Mouse (Mus musculus): ENCODE measurements around the gene Mrpl53.

Mrpl53 gene

DNA sequence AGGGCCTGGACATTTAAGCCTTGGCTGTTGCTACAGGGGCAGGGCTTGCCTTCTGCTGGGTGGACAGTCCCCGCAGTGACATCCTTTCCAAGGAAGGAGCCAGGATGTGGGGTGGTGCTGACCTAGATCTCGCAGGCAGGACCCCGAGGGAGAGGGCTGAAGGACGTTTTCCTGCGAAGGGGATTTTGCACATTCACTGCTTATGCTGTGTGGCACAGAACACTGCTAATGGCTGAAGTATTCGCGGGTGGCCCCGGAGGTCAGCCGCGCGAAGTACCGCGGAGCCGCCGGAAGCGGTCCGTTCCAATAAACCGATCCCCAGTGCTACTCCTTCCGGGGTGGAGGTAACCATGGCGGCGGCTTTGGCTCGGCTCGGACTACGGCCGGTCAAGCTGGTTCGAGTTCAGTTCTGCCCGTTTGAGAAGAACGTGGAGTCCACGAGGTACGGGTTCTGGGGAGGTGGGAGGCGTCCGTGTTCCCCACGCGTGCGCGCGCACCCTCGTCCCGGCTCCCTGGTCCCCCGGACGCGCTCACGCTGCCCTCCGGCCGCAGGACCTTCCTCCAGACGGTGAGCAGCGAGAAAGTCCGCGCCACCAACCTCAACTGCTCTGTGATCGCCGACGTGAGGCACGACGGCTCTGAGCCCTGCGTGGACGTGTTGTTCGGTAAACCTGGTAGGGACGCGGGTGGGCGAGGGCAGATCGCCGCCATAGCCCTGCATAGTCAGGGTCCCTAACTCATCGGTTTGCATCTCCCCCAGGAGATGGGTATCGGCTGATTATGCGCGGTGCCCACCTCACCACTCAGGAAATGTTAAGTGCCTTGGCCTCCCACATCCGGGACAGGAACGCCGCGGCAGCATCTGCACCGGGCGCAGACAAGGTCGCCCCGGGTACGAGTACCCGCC, at the start of gene Mrpl53:
Gene Mrpl53, plus strand, starts transcription at position 279 of the 907 bp plus-strand sequence.
- DNase-seq (ENCODE audit: low read depth, low spot score) = no peak

GRCm38 (mm10) chr6:83065995-83066394, 42.8 kb upstream of the Mrpl53 start:
- no peak for DNase-seq (ENCODE audit: low read depth, low spot score)

DNA sequence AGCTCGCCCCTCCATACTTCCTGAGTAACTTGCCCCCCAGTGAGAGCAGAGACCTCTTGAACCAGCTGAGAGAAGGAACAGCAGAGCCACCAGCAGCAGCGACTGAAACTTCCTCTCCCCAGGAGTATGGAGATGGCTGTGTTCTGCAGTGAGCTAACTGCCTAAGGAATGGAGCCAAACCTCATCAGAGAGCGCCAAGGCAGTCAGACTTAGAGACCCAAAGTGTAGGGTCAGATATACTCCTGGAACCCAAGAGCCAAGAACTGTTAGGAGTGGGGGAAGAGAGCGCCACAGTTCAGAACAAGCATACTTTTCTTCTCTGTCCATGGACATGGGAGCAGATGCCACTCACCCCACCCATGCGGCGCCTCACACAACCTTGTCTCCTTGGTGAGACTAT, 42.4 kb upstream of the Mrpl53 start:
- DNase-seq (ENCODE audit: low read depth, low spot score) = no peak

GRCm38 (mm10) chr6:83068221-83068620, 40.6 kb upstream of the Mrpl53 start:
- no peak for DNase-seq (ENCODE audit: low read depth, low spot score)

GRCm38 (mm10) chr6:83068706-83069487, 39.9 kb upstream of the Mrpl53 start:
- no peak for DNase-seq (ENCODE audit: low read depth, low spot score)

- DNase-seq (ENCODE audit: low read depth, low spot score) = no peak
These were observed 39.2 kb upstream of the Mrpl53 start for GRCm38 (mm10) chr6:83069488-83070246.

- DNase-seq (ENCODE audit: low read depth, low spot score) = no peak
These were observed 38.8 kb upstream of the Mrpl53 start, which contains the start of gene Tlx2 for GRCm38 (mm10) chr6:83070247-83070310. TSS of gene Tlx2 (minus strand) at chr6:83070293.

DNA sequence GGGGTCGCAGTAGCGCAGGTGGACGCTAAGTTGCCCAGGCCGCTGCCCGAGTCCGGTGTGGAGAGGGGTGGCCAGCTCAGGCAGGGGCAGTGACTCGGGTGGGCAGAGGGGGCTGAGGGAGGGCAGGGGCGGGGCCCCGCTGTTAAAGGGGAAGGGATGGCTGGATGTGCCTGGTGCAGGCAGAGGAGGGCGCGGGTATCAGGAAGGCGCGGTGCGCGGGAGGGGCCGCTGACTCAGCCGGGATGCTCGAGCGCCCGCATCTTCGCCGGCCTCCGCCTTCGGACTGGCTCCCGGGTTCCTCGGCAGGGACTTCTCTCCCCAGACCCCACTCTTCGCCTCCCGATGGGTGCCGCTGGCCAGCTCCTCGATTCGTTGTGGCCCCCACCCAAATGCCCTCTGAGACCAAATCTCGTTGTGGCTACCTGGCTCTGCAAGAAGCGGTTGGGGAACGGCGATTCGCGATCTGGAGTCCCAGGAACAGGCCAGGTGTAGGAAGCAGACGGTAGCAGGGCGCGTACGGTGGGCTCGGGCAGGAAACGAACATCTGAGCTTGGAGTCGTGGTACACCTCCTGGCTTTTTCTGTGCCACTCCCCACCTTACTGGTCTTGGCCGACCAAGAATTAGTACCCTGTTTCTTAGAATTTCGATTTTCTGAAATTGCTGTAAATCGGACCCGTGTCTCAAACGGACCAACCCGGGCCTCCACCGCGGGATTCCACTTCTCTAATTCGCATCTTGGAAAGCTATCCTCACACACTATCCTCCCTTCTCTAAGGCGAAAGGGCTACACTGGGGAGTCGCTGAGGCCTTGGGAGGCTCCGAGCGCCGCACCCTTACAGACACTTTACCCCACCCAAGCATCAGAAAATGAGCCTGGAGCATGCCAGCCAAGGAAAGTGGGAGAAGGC, 38.3 kb upstream of the Mrpl53 start:
- DNase-seq (ENCODE audit: low read depth, low spot score) = no peak

- no peak for DNase-seq (ENCODE audit: low read depth, low spot score)
These were observed 37.6 kb upstream of the Mrpl53 start for GRCm38 (mm10) chr6:83071220-83071619.

GRCm38 (mm10) chr6:83074979-83075378, 33.9 kb upstream of the Mrpl53 start:
- no peak for DNase-seq (ENCODE audit: low read depth, low spot score)

DNA sequence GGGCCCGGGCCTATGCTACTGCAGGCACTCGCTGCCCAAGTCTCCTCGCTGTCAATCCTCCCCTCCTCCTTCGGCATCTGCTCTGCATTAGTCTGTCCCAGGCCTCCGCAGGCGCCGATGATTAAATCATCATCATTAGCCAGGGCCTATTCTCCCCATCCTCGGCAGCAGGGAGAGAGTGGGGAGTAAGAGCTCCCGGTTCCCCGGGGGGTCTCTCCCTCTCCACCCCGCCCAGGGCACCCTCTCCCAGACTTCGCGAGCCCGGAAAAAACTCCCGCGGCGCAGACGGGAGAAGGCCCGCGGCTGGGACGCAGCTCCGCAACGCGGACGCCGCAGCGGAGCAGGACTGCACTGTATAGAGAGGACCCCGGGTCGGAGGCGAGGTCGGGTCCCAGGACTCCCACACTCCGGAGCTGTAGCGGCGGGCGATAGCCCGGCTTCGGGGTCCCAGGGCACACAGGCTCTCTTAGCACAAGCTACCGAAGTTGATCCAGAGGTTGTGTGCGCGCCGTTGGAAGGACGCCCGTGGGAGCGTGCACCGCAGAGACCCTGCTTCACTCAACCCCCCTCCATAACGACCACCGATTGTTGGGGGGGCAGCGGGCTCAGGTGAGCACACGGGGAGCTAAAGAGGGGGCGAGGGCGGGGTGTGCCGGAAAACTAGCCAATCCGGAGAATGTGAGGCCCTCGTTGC, 31.1 kb upstream of the Mrpl53 start, which contains the start of gene Pcgf1:
Gene Pcgf1, plus strand, starts transcription at position 240 of the 694 bp plus-strand sequence.
- no peak for DNase-seq (ENCODE audit: low read depth, low spot score)

DNA sequence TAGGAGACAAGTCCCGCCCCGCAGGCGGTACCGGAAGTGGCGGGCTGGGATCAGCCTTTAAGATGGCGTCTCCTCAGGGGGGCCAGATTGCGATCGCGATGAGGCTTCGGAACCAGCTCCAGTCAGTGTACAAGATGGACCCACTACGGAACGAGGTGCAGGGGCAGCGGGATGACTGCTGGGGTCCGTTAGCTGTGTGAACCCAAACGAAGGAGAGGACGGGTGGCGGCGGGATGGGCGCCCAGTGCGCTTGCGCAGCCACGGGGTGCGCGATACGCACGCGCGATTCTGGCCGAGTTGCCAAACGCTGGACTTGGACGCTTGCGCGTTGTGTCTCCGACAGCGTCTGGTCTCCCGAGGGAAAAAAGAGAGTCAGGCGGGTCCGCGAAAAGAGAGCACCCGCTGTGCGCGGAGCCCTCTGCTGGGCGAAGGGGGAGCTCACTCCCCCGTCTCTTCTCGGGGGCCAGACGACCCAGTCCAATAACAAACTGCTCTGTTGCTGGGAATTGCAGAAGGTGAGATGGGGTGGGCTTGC, 30.4 kb upstream of the Mrpl53 start:
- DNase-seq (ENCODE audit: low read depth, low spot score) = peak; percentile 93

- no peak for DNase-seq (ENCODE audit: low read depth, low spot score)
These were observed 28.6 kb upstream of the Mrpl53 start for GRCm38 (mm10) chr6:83080210-83080609.

GRCm38 (mm10) chr6:83083497-83083896, 25.3 kb upstream of the Mrpl53 start:
- DNase-seq (ENCODE audit: low read depth, low spot score) = no peak

- DNase-seq (ENCODE audit: low read depth, low spot score) = no peak
These were observed 24.4 kb upstream of the Mrpl53 start for GRCm38 (mm10) chr6:83084477-83084876.

GRCm38 (mm10) chr6:83086121-83087035, 22.5 kb upstream of the Mrpl53 start, which contains the start of gene Lbx2:
TSS of gene Lbx2 (plus strand) at chr6:83086367.
- DNase-seq (ENCODE audit: low read depth, low spot score) = no peak

DNA sequence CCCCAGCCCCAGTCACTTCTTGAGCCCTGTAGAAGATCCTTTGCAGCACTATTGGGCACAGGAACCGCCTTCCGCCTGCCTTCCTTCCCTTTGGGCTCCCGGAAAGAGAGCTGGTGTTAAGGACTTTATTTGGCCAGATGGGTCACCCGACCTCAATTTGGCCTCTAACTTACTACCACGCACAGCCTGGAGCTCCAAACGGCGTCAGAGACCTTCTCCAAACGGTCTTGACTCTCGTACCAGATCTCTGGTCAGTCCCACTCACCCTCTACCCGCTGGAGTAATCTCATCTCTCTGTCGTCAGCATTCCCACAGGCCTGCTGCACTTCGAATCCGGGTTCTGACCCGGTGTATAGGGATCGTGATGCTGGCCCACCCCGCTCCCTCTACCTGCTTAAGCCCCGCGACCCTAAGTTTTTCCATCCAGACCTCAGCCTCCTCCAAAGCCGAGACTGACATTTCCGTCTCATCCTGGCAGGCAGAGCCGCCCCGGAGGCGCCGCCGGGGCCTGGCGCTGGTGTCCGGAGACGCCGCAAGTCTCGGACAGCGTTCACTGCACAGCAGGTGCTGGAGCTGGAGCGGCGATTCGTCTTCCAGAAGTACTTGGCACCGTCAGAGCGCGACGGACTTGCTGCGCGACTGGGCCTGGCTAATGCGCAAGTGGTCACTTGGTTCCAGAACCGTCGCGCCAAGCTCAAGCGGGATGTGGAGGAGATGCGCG, 21.5 kb upstream of the Mrpl53 start:
- no peak for DNase-seq (ENCODE audit: low read depth, low spot score)

DNA sequence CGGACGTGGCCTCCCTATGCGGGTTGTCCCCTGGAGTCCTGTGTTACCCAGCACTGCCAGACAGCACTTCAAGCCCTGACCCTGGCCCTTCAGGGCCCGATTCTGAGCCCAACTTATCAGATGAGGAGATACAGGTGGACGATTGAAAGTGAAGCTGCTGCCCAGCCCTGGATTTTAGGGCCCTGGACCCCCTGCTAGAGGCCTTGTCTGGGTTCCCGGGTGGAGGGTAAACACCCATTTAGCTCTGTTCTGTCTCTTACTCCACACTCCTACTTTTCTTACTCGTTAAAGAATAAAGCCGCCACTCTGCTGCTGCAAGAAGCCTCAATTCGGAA, 20.9 kb upstream of the Mrpl53 start:
- no peak for DNase-seq (ENCODE audit: low read depth, low spot score)

All from WW6 (cell line).